Mouse (Mus musculus): ENCODE data around the gene Herc3.

Gene Herc3

DNA sequence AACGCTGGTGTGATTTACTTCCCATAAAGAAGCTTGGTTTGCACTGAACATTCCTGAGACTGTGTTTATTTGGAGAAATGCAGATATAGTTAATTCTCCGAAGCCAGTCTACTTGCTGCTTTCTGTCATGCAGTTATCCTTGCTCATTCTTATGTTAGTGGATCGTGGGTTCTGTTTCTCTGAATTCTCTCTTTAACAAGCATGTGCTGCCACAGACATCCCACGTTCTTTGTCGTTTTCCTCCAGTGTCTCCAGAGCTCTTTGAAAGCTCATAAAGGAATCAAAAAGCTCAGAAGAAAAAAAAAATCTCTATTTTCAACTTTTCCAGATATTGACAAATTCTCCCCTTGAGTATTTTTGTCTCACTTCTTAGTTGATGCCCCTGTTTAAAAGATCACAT, 82.7 kb downstream of the Herc3 start:
- no peak for DNase-seq (ENCODE audit: extremely low spot score, low read depth, low spot score)

DNA sequence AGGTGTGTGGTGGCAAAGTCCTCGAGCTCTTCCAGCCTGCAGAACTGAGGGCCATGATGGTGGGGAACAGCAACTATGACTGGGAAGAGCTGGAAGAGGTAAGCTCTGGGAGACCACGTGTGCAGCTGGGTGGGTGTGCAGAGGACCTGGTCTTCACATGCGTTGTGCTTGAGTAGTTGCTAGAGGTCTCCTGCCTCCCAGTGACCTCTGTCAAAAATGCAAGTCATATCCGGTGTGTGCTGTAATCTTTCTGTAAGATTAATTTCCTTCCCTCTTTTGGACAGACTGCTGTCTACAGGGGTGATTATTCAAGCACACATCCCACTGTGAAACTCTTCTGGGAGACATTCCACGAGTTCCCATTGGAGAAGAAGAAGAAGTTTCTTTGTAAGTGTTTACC, 85.2 kb downstream of the Herc3 start:
- no peak for DNase-seq (ENCODE audit: extremely low spot score, low read depth, low spot score)

DNA sequence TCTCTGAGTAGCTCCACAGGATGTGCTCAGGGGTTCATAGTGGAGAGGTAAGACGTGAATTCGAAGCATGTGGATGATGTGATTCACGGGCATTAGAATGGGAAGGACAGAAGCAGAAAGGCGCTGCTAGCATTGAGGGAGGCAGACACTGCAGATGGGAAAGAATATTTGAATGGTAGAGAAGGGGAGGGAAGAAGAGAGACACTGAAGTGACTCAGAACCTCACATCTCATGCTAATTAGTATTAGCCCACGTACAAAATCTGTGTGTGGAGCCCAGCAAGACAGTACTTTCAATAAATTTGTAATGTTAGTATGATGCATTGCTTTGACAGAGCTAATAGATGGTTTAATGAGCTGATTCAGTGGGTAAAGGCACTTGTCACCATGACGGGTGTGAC, 89.5 kb downstream of the Herc3 start:
- DNase-seq (ENCODE audit: extremely low spot score, low read depth, low spot score) = no peak

DNA sequence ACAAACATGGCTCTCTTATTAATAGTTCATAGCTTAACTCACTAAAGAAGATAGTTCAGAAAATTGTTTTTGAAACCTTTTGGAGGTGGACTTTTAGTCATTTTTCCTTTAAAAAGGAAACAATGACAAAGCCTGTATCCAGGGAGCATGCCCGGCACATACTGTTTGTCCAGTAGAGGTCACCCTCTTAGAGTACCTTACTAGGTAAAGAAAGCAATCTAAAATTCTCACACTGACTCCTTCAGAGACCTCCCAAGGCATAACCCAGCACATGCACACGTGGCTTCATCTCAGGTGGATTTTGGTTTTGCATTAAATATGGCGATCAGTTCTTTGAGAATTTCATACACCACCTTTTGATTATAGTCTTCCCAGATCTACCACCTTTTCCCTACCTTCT, 90.4 kb downstream of the Herc3 start:
- no peak for DNase-seq (ENCODE audit: extremely low spot score, low read depth, low spot score)

DNA sequence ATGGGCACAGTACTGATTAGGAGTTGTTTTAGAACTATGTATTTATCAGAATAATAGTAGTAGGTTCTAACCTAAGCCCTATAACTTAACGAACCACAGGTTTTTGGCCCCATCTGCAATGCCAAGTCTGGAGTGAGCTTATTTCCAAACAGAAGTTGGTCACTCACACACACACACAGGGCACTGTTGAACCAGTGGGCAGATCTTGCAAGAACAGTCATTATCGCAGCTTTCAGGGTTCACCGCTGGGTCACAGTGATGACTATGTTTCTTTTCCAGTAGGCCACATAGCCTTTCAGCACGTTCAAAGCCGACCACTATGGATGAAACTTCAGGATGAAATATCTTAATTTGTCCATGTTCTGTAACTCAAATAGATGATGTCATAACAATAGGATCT, 91.2 kb downstream of the Herc3 start:
- no peak for DNase-seq (ENCODE audit: extremely low spot score, low read depth, low spot score)

GRCm38 (mm10) chr6:58927881-58928280, 96.6 kb downstream of the Herc3 start:
- DNase-seq (ENCODE audit: extremely low spot score, low read depth, low spot score) = no peak

DNA sequence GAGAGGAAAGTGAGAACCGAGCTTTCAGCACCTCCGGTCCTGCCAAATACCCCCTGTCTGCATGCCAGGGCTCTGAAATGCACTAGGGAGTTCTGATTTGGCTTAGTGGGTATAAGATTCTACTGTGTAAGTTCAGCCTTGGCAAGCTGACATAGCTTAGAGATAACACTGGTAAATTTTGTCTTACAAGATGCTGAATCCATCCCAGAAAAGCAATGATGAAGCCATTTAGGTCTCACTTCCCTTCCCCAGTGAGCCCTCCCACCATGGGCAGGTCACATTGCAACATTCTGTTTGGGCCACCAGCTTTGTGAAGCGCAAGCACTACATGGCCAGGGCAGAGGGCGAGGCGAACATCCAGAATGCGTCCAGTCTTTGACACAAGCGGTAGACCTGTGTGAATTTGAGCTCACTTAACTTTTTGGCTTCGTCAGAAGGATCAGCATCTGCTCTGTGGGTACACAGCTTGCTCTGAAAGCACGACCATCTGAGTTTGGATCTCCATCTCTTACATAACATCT, 98.7 kb downstream of the Herc3 start:
- no peak for DNase-seq (ENCODE audit: extremely low spot score, low read depth, low spot score)

DNA sequence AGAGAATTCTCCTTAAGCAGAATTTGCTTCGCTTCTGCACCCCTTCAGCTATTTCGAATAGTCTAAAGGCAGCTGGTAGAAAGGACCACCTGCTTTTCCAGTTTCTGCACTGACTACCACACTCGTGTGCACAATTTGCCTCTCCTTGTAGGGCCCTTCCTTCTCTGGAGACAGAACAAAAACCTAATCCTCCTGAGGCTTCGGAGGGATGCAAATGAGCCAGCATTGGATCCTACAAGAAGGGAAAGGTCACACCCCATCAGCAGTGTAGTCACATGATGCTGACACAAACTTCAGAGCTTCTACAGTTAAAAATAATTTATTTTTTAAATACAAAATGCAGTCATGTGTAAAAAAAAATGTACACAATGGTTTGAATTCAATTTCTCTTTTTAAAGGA, 99.9 kb downstream of the Herc3 start:
- no peak for DNase-seq (ENCODE audit: extremely low spot score, low read depth, low spot score)

DNA sequence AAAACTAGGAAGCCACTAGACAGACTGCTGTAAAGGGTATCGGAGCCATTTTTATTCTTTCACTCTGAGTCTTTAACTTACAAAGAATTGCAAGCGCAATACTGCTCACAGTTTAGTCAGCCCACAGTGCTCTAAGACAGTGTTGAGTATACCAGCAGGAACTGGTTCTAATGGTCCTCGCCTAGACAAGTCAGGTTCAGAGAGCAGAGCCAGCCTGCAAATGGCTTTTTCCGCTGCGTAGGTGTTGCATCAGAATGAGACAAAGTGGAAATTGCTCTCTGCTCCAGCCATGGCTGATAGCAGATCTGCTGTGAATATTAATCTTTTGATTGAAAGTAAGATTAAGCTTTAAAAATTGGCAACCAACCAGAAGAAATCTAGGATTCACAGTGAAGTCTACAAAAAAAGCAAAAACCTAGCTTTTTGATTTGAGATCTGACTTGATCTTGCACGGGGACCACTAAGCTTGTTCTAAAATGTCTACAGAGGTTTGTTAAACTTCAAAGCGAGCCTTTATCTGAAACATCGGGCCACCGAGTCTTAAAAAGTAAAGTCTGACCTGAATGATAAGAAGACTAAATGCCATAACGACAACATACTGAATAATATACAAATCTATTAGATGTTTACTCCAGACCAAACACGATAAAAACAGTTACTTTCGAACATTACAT, 101.4 kb downstream of the Herc3 start:
- DNase-seq (ENCODE audit: extremely low spot score, low read depth, low spot score) = no peak

GRCm38 (mm10) chr6:58933189-58933913, 102.1 kb downstream of the Herc3 start:
- DNase-seq (ENCODE audit: extremely low spot score, low read depth, low spot score) = peak; percentile 64

DNA sequence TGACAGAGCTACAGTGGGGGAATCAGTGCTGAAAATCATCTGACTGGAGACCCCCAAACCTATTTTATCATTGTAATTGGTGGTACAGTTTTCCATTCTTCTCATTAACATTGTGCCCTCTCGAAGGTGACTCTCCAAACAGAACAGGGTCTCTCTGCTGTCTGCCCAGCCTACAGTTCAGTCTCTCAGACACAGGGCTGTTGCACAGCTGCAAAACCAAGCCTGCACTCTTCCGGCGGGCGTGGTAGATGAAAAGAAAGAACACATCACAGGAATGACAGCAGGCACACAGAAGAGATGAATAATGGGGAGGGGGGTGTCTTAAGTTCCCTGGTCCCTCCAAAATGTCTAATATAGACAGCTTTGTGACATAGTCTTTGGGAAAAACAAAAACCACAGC, 102.9 kb downstream of the Herc3 start:
- no peak for DNase-seq (ENCODE audit: extremely low spot score, low read depth, low spot score)

- no peak for DNase-seq (ENCODE audit: extremely low spot score, low read depth, low spot score)
Measured at GRCm38 (mm10) chr6:58937726-58938125, 106.5 kb downstream of the Herc3 start.

- DNase-seq (ENCODE audit: extremely low spot score, low read depth, low spot score) = no peak
Measured at GRCm38 (mm10) chr6:58942276-58942675, 111.0 kb downstream of the Herc3 start.

- DNase-seq (ENCODE audit: extremely low spot score, low read depth, low spot score) = no peak
Measured at GRCm38 (mm10) chr6:58943958-58944357, 112.7 kb downstream of the Herc3 start.

GRCm38 (mm10) chr6:58946246-58946645, 115.0 kb downstream of the Herc3 start:
- DNase-seq (ENCODE audit: extremely low spot score, low read depth, low spot score) = no peak

- no peak for DNase-seq (ENCODE audit: extremely low spot score, low read depth, low spot score)
Measured at GRCm38 (mm10) chr6:58946840-58947239, 115.6 kb downstream of the Herc3 start.

DNA sequence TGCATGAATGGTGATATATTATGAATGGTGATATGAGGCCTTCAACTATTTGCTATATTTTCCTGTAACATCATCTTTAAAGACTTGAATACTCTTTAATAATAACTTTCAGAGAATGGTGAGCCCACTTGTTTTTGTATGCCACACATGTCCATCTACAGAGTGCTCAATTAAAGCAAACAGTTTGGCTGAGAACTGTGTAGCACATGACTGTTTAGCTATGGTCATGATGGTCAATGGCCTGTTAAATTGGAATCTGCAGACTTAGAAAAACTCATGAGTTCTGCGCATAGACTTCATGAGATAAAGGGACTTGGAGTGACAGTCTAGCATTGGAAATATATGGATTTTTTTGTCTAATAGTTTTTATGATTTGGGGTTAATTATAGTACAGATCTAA, 119.1 kb downstream of the Herc3 start:
- DNase-seq (ENCODE audit: extremely low spot score, low read depth, low spot score) = no peak

GRCm38 (mm10) chr6:58951128-58951992, 120.1 kb downstream of the Herc3 start:
- DNase-seq (ENCODE audit: extremely low spot score, low read depth, low spot score) = no peak

DNA sequence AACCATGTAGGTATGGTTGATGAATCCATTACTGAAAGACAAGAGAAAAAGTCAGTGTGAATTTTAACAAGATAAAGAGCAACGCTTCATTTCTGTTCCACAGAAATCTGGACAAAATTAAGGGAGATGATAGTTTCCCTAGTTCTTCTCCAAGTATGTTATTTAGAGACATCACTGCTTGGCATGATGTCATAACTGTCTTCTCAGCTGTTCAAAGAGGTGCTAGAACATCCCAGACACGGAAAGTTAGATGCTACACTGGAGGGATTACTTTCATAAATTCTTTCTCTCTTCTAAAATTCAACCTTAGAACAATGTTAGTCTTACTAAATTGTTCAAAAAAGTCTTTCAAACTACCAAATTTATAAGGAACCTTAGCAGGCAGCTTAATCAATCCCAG, 129.3 kb downstream of the Herc3 start:
- DNase-seq (ENCODE audit: extremely low spot score, low read depth, low spot score) = no peak

DNA sequence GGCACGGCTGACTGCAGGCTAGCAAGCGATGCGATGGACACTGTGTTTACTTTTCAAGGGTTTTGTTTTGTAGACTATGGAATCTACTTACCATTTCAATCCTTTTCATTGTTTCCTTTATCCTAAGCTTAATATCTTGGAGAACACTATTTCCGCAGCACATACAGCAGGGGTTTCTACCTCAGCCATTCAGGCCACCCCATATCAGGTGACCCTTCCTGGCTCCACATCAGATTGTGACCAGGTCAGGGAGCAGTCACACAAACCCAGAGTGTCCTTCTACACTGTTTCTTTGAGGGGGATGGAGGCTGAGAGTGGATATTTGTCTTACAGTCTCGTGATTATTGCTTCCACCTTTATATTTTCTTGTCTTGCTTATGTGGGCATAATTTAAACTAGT, 131.4 kb downstream of the Herc3 start:
- no peak for DNase-seq (ENCODE audit: extremely low spot score, low read depth, low spot score)

GRCm38 (mm10) chr6:58964091-58964490, 132.8 kb downstream of the Herc3 start:
- DNase-seq (ENCODE audit: extremely low spot score, low read depth, low spot score) = no peak

- no peak for DNase-seq (ENCODE audit: extremely low spot score, low read depth, low spot score)
Measured at GRCm38 (mm10) chr6:58964565-58964964, 133.3 kb downstream of the Herc3 start.
